Mouse (Mus musculus) neural tube, embryonic 10.5 days (tissue): ENCODE results near the gene 1810013L24Rik.
"Not testable (repeated sequence)": the region's sequence is repeated elsewhere in the genome, so short reads cannot be mapped to it uniquely, and the experiment has no call there.

Source experiments
- DNase-seq: peaks from one replicate; pipeline ENCODE4 v3.0.0-alpha.2; 2017; ENCODE audit warnings: low spot score; ENCODE audit errors: extremely low spot score

Gene 1810013L24Rik

GRCm38 (mm10) chr16:8895301-8895700 lies 65.4 kb downstream of the 1810013L24Rik start:
- no peak for DNase-seq

- not testable (repeated sequence) for DNase-seq
These were observed 76.2 kb downstream of the 1810013L24Rik start for GRCm38 (mm10) chr16:8906115-8906514.
